Mouse (Mus musculus): Measurements from ENCODE around the gene Dync1i1. TPM values are rescaled to one million over a fixed set of nuclear protein-coding genes. Genes with fewer than 3 reads are reported as not detected.

Dync1i1 gene
- polyA plus RNA-seq, 1 experiment from 2014 or later, result 1.6 TPM

GRCm38 (mm10) chr6:5794106-5794753 is 68.8 kb downstream of the Dync1i1 start:
- no peak for ATAC-seq (ENCODE audit: low FRiP score)
- no peak overlapping the region for H3K9ac ChIP-seq (ENCODE audit: low read length)

GRCm38 (mm10) chr6:5795314-5795713 is 69.9 kb downstream of the Dync1i1 start:
- H3K9me3 ChIP-seq (ENCODE audit: control insufficient read depth, low read length), result no peaks in the 10 kb centered on the region
- H3K4me2 ChIP-seq, result no peak overlapping the region
- H3K27me3 ChIP-seq (ENCODE audit: control insufficient read depth, insufficient read depth, low read length), result no peaks in the 10 kb centered on the region
- no peaks in the 10 kb centered on the region for H3K36me3 ChIP-seq (ENCODE audit: control insufficient read depth, insufficient read depth, low read length)
- ATAC-seq (ENCODE audit: low FRiP score) (no peak), DNase-seq (ENCODE audit: low spot score, missing footprints) (no peak)
- H3K4me1 ChIP-seq (ENCODE audit: control insufficient read depth, insufficient read depth, low read length), result no peaks in the 10 kb centered on the region
- 74% methylated on average over 2 of the region's 2 CpGs for WGBS
- no peak overlapping the region for H3K9ac ChIP-seq (ENCODE audit: low read length)
- no peak overlapping the region for H3K4me3 ChIP-seq (ENCODE audit: low read depth, low read length)
- no peak overlapping the region for H3K27ac ChIP-seq (ENCODE audit: low read depth, low read length)

More at GRCm38 (mm10) chr6:5794106-5794753, 68.8 kb downstream of the Dync1i1 start:
- H3K4me2 ChIP-seq, result no peak overlapping the region
- H3K36me3 ChIP-seq (ENCODE audit: control insufficient read depth, insufficient read depth, low read length), result no peaks in the 10 kb centered on the region
- DNase-seq (ENCODE audit: low spot score, missing footprints), result no peak
- no peaks in the 10 kb centered on the region for H3K4me1 ChIP-seq (ENCODE audit: control insufficient read depth, insufficient read depth, low read length)
- H3K9me3 ChIP-seq (ENCODE audit: control insufficient read depth, low read length), result no peaks in the 10 kb centered on the region
- H3K27me3 ChIP-seq (ENCODE audit: control insufficient read depth, insufficient read depth, low read length), result no peaks in the 10 kb centered on the region
- no peak overlapping the region for H3K4me3 ChIP-seq (ENCODE audit: low read depth, low read length)
- 78% methylated on average over 5 of the region's 5 CpGs for WGBS
- no peak overlapping the region for H3K27ac ChIP-seq (ENCODE audit: low read depth, low read length)

GRCm38 (mm10) chr6:5802124-5802839 is 76.8 kb downstream of the Dync1i1 start:
- peak; percentile 91 for DNase-seq (ENCODE audit: low spot score, missing footprints)

DNA sequence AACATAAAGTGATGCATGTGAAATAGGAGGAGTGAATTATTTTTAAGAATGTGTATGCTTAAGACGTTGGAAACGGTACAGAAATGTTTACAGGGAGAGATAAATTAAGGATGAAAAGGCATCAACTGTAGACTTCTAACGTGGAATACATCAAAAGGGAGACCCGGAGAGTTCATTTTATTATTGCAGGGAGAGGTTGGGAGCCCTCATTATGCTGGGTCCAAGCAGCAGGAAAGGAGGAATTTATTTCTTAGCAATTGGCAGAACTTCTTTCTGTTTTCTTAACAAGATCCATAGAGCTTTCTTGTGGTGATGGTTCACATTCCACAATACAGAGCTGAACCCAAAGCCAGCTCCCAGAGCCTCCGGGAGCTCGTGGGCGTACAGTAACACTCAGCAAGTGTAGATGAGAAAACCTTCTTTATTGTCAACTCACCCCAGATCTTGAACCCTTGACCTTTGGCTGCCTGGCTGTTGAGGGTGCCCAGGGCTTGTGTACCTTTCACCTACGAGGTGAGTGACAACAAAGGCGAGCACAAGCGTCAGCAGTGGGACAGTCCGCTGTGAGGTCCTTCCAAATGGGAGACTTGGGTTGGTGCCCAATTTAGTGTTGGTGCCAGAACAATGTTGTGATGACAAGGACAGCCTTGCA is 77.5 kb downstream of the Dync1i1 start:
- ATAC-seq (ENCODE audit: low FRiP score), result no peak
- Histone ChIP-seq H3K4me2 (no peak overlapping the region), H3K4me1 (ENCODE audit: control insufficient read depth, insufficient read depth, low read length) (no peaks in the 10 kb centered on the region), H3K4me3 (ENCODE audit: low read depth, low read length) (no peak overlapping the region), H3K27me3 (ENCODE audit: control insufficient read depth, insufficient read depth, low read length) (no peaks in the 10 kb centered on the region), H3K9ac (ENCODE audit: low read length) (no peak overlapping the region), H3K27ac (ENCODE audit: low read depth, low read length) (no peak overlapping the region), H3K36me3 (ENCODE audit: control insufficient read depth, insufficient read depth, low read length) (no peaks in the 10 kb centered on the region), H3K9me3 (ENCODE audit: control insufficient read depth, low read length) (no peaks in the 10 kb centered on the region)
- no peak for DNase-seq (ENCODE audit: low spot score, missing footprints)
- 72% methylated on average over 11 of the region's 11 CpGs for WGBS

More at GRCm38 (mm10) chr6:5802124-5802839, 76.8 kb downstream of the Dync1i1 start:
- Histone ChIP-seq H3K36me3 (ENCODE audit: control insufficient read depth, insufficient read depth, low read length) (no peaks in the 10 kb centered on the region), H3K4me1 (ENCODE audit: control insufficient read depth, insufficient read depth, low read length) (no peaks in the 10 kb centered on the region), H3K27ac (ENCODE audit: low read depth, low read length) (no peak overlapping the region), H3K4me2 (no peak overlapping the region), H3K9me3 (ENCODE audit: control insufficient read depth, low read length) (no peaks in the 10 kb centered on the region), H3K4me3 (ENCODE audit: low read depth, low read length) (no peak overlapping the region), H3K9ac (ENCODE audit: low read length) (no peak overlapping the region), H3K27me3 (ENCODE audit: control insufficient read depth, insufficient read depth, low read length) (no peaks in the 10 kb centered on the region)
- peak; percentile 76 for ATAC-seq (ENCODE audit: low FRiP score)
- 55% methylated on average over 6 of the region's 6 CpGs for WGBS

- DNase-seq (ENCODE audit: low spot score, missing footprints), result no peak
- Histone ChIP-seq H3K4me3 (ENCODE audit: low read depth, low read length) (no peak overlapping the region), H3K4me2 (no peak overlapping the region), H3K27ac (ENCODE audit: low read depth, low read length) (no peak overlapping the region), H3K4me1 (ENCODE audit: control insufficient read depth, insufficient read depth, low read length) (no peaks in the 10 kb centered on the region), H3K9me3 (ENCODE audit: control insufficient read depth, low read length) (no peaks in the 10 kb centered on the region), H3K36me3 (ENCODE audit: control insufficient read depth, insufficient read depth, low read length) (no peaks in the 10 kb centered on the region), H3K27me3 (ENCODE audit: control insufficient read depth, insufficient read depth, low read length) (no peaks in the 10 kb centered on the region), H3K9ac (ENCODE audit: low read length) (no peak overlapping the region)
- 83% methylated on average over 3 of the region's 3 CpGs for WGBS
- no peak for ATAC-seq (ENCODE audit: low FRiP score)
Measured at GRCm38 (mm10) chr6:5808008-5808421, 82.6 kb downstream of the Dync1i1 start.

DNA sequence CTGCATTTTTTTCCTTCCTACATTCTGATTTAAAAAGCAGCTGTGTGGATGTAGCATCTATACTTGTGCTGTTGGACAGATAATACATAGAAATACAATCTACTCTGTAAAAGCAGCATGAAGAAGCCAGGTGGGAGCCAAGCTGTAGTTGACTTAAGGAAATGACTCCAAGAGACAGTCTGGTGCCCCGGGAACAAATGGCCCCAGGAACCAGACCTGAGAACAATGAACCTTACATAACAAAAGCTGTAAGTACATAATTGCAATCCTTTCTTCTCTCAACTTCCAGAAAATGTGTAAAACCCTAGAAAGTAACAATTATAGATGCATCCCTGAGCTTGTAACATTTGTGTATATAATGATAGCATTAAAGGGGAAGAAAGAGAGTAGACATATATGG is 86.6 kb downstream of the Dync1i1 start:
- no peak overlapping the region for H3K4me2 ChIP-seq
- ATAC-seq (ENCODE audit: low FRiP score) (no peak), DNase-seq (ENCODE audit: low spot score, missing footprints) (no peak)
- 82% methylated on average over 1 of the region's 1 CpGs for WGBS
- no peaks in the 10 kb centered on the region for H3K27me3 ChIP-seq (ENCODE audit: control insufficient read depth, insufficient read depth, low read length)
- H3K9me3 ChIP-seq (ENCODE audit: control insufficient read depth, low read length), result no peaks in the 10 kb centered on the region
- no peak overlapping the region for H3K9ac ChIP-seq (ENCODE audit: low read length)
- H3K4me1 ChIP-seq (ENCODE audit: control insufficient read depth, insufficient read depth, low read length), result no peaks in the 10 kb centered on the region
- no peak overlapping the region for H3K4me3 ChIP-seq (ENCODE audit: low read depth, low read length)
- H3K36me3 ChIP-seq (ENCODE audit: control insufficient read depth, insufficient read depth, low read length), result no peaks in the 10 kb centered on the region
- no peak overlapping the region for H3K27ac ChIP-seq (ENCODE audit: low read depth, low read length)

DNA sequence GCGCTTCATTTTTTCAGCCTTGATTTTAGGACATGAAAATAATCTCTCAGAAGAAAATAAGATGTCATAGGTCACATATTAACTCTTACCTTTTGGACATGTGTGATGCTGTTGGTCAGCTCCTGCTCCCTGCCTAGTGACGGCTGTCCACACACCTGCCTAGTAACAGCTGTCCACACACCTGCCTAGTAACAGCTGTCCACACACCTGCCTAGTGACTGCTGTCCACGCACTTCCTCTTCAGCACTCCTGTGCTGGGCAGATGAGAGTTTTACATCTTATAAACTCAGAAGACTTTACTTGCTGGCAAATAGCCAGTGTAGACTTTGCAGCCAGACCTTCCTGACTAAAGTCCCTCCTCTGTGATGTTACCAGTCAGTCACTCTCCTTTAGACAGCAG is 94.2 kb downstream of the Dync1i1 start:
- H3K9me3 ChIP-seq (ENCODE audit: control insufficient read depth, low read length), result no peaks in the 10 kb centered on the region
- DNase-seq (ENCODE audit: low spot score, missing footprints) (no peak), ATAC-seq (ENCODE audit: low FRiP score) (no peak)
- H3K27ac ChIP-seq (ENCODE audit: low read depth, low read length), result no peak overlapping the region
- 89% methylated on average over 3 of the region's 3 CpGs for WGBS
- no peaks in the 10 kb centered on the region for H3K4me1 ChIP-seq (ENCODE audit: control insufficient read depth, insufficient read depth, low read length)
- no peak overlapping the region for H3K4me2 ChIP-seq
- no peaks in the 10 kb centered on the region for H3K27me3 ChIP-seq (ENCODE audit: control insufficient read depth, insufficient read depth, low read length)
- H3K36me3 ChIP-seq (ENCODE audit: control insufficient read depth, insufficient read depth, low read length), result no peaks in the 10 kb centered on the region
- H3K9ac ChIP-seq (ENCODE audit: low read length), result no peak overlapping the region
- H3K4me3 ChIP-seq (ENCODE audit: low read depth, low read length), result no peak overlapping the region

DNA sequence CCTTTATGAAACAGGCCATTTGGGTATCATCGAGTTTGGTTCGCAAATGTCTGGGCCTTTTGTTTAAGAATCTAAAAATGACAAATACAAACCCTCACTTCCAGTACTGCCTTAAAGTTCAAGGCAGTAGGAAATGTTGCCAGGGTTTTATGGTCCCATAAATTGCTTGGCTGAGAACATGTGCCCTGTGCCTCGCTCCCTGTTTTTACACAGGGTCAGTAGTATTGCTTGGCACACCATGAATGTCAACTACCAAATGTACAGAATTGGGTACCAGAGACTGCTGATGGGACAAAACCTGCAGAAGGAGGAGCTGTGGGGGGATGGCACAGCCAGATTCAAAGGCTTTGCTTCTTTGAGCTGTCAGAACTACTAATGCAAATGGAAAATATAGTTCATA is 100.0 kb downstream of the Dync1i1 start:
- Histone ChIP-seq H3K36me3 (ENCODE audit: control insufficient read depth, insufficient read depth, low read length) (no peaks in the 10 kb centered on the region), H3K4me2 (no peak overlapping the region), H3K4me1 (ENCODE audit: control insufficient read depth, insufficient read depth, low read length) (no peaks in the 10 kb centered on the region), H3K9ac (ENCODE audit: low read length) (no peak overlapping the region), H3K27ac (ENCODE audit: low read depth, low read length) (no peak overlapping the region), H3K27me3 (ENCODE audit: control insufficient read depth, insufficient read depth, low read length) (no peaks in the 10 kb centered on the region), H3K9me3 (ENCODE audit: control insufficient read depth, low read length) (no peaks in the 10 kb centered on the region), H3K4me3 (ENCODE audit: low read depth, low read length) (no peak overlapping the region)
- ATAC-seq (ENCODE audit: low FRiP score) (no peak), DNase-seq (ENCODE audit: low spot score, missing footprints) (no peak)
- 94% methylated on average over 3 of the region's 3 CpGs for WGBS

GRCm38 (mm10) chr6:5827064-5827463 is 101.6 kb downstream of the Dync1i1 start:
- H3K9me3 ChIP-seq (ENCODE audit: control insufficient read depth, low read length), result no peaks in the 10 kb centered on the region
- no peak overlapping the region for H3K4me2 ChIP-seq
- no peaks in the 10 kb centered on the region for H3K27me3 ChIP-seq (ENCODE audit: control insufficient read depth, insufficient read depth, low read length)
- DNase-seq (ENCODE audit: low spot score, missing footprints) (no peak), ATAC-seq (ENCODE audit: low FRiP score) (no peak)
- no peaks in the 10 kb centered on the region for H3K36me3 ChIP-seq (ENCODE audit: control insufficient read depth, insufficient read depth, low read length)
- no peak overlapping the region for H3K9ac ChIP-seq (ENCODE audit: low read length)
- H3K4me1 ChIP-seq (ENCODE audit: control insufficient read depth, insufficient read depth, low read length), result no peaks in the 10 kb centered on the region
- 67% methylated on average over 4 of the region's 4 CpGs for WGBS
- H3K27ac ChIP-seq (ENCODE audit: low read depth, low read length), result no peak overlapping the region
- H3K4me3 ChIP-seq (ENCODE audit: low read depth, low read length), result no peak overlapping the region
